Mouse (Mus musculus): Measurements from ENCODE around the gene Exph5. TPM values are rescaled to one million over a fixed set of nuclear protein-coding genes. Genes with fewer than 3 reads are reported as not detected.

The Exph5 gene
- polyA plus RNA-seq, 1 experiment from 2014 or later, result 3.6 TPM

Other genes with a start within 250 kb of the Exph5 start
- gene Ddx10, start 53.6 kb upstream of the Exph5 start, polyA plus RNA-seq (2015; fragmentation: Nextera tagmentation; extraction: Ambion mirVana), result 24.4 and 29.7 TPM in 2 replicates
- 28.2 and 33.1 TPM in 2 replicates for gene Kdelc2, start 82.4 kb downstream of the Exph5 start, polyA plus RNA-seq (2015; fragmentation: Nextera tagmentation; extraction: Ambion mirVana)
- 0.71 and 0.87 TPM in 2 replicates for gene 4930550C14Rik, start 100.7 kb downstream of the Exph5 start, polyA plus RNA-seq (2015; fragmentation: Nextera tagmentation; extraction: Ambion mirVana)
- 11.9 and 12.0 TPM in 2 replicates for gene Atm, start 235.1 kb downstream of the Exph5 start, polyA plus RNA-seq (2015; fragmentation: Nextera tagmentation; extraction: Ambion mirVana)
- 12.1 and 15.0 TPM in 2 replicates for gene Npat, start 235.4 kb downstream of the Exph5 start, polyA plus RNA-seq (2015; fragmentation: Nextera tagmentation; extraction: Ambion mirVana)